Mouse (Mus musculus) ES-E14 (cell line): Measurements from ENCODE around the gene Gm14569. TPM values are rescaled to one million over a fixed set of nuclear protein-coding genes. Genes with fewer than 3 reads are reported as not detected.

ENCODE experiments used
- DNase-seq: peaks from one replicate; pipeline ENCODE4 v3.0.0-alpha.2; 2013; ENCODE audit warnings: low read depth, low spot score
- H3K27ac ChIP-seq: 2 replicates; pipeline ENCODE4 v1.5.1; 2012; ENCODE audit warnings: low read depth, mild to moderate bottlenecking, low read length, moderate library complexity, mixed read lengths; ENCODE audit not compliant: poor library complexity, insufficient read depth, severe bottlenecking
- H3K36me3 ChIP-seq: 2 replicates; pipeline ENCODE4 v1.6.1; 2012; ENCODE audit warnings: mild to moderate bottlenecking, low read length, moderate library complexity, mixed read lengths; ENCODE audit not compliant: control insufficient read depth, poor library complexity, insufficient read depth, severe bottlenecking
- H3K4me1 ChIP-seq, 2 experiments: fragments of 150-350 bp in 1 of 2; sonication (generic) in 1 of 2; 2 replicates each; pipeline ENCODE4 v1.6.1; 2012; ENCODE audit warnings: low read length in 2 of 2, mild to moderate bottlenecking in 1 of 2, mixed read lengths in 1 of 2; ENCODE audit not compliant: control insufficient read depth in 2 of 2, insufficient read depth in 2 of 2, poor library complexity in 1 of 2
- H3K4me3 ChIP-seq, 2 experiments: fragments of 150-350 bp in 1 of 2; sonication (generic) in 1 of 2; 2 replicates each; pipeline ENCODE4 v1.5.1; 2012; ENCODE audit warnings: low read length in 2 of 2, low read depth in 1 of 2, mild to moderate bottlenecking in 1 of 2, mixed read lengths in 1 of 2; ENCODE audit not compliant: insufficient read depth in 1 of 2, poor library complexity in 1 of 2, severe bottlenecking in 1 of 2
- H3K9ac ChIP-seq: 2 replicates; pipeline ENCODE4 v1.6.1; 2012; ENCODE audit warnings: low read depth, mild to moderate bottlenecking, low read length, mixed read lengths; ENCODE audit not compliant: poor library complexity, insufficient read depth, severe bottlenecking
- H3K9me3 ChIP-seq: fragments of 150-350 bp; sonication (generic); 2 replicates; pipeline ENCODE4 v1.6.1; 2012; ENCODE audit warnings: low read depth, mild to moderate bottlenecking, low read length; ENCODE audit not compliant: control insufficient read depth, insufficient read depth
- CHD2 ChIP-seq: IDR thresholded peaks from 2 replicates; pipeline ENCODE4 v1.6.1; 2014; ENCODE audit warnings: mild to moderate bottlenecking, low read depth, low read length, inconsistent platforms
- HCFC1 ChIP-seq: IDR thresholded peaks from 2 replicates; pipeline ENCODE4 v1.6.1; 2012; ENCODE audit warnings: low read length, inconsistent platforms, borderline replicate concordance; ENCODE audit not compliant: insufficient read depth
- MAFK ChIP-seq: IDR thresholded peaks from 2 replicates; pipeline ENCODE4 v1.6.1; 2014; ENCODE audit warnings: mild to moderate bottlenecking, low read depth, low read length, inconsistent platforms; ENCODE audit not compliant: insufficient read depth
- ZC3H11A ChIP-seq: IDR thresholded peaks from 2 replicates; pipeline ENCODE4 v1.6.1; 2012; ENCODE audit warnings: low read depth, mild to moderate bottlenecking, inconsistent platforms, low read length, borderline replicate concordance
- ZNF384 ChIP-seq: IDR thresholded peaks from 2 replicates; pipeline ENCODE4 v1.6.1; 2012; ENCODE audit warnings: low read depth, low read length, inconsistent platforms
- in situ Hi-C, 2 experiments: fragments of 600-800 bp; cut with MboI; formaldehyde crosslinking; loops; one replicate each; pipeline ENCODE4 v1.15.1; 2025; ENCODE audit warnings: low sequenced_read_pairs in 2 of 2, inconsistent platforms in 1 of 2; ENCODE audit not compliant: unreplicated experiment in 2 of 2
- total RNA-seq: library from RNA; depleted of rRNA; stranded (reverse); fragments of 300-350 nt; gene quantifications from 2 replicates; pipeline ENCODE4 v1.2.3, GENCODE M21; 2012; rRNA removed

Gm14569 gene
- total RNA-seq, 1 experiment, result 2.5 TPM

GRCm38 (mm10) chrX:36390503-36390902 lies 101.1 kb downstream of the Gm14569 start:
- no peak for TF ChIP-seq CHD2
- no peak for TF ChIP-seq ZNF384
- TF ChIP-seq ZC3H11A, result no peak
- TF ChIP-seq HCFC1, result no peak
- TF ChIP-seq MAFK, result no peak
- H3K9me3 ChIP-seq, result no peaks in the 10 kb centered on the region
- no peak overlapping the region for H3K27ac ChIP-seq
- H3K4me3 ChIP-seq, result no peak overlapping the region
- H3K4me1 ChIP-seq, result no peaks in the 10 kb centered on the region
- in situ Hi-C loops, result loop anchor here in 1 of 2 experiments (25.0 kb wide), 1 partner anchor 153 kb away; no protein-coding TSS in a partner anchor
- no peak for DNase-seq
- H3K9ac ChIP-seq, result no peak overlapping the region
- H3K36me3 ChIP-seq, result no peaks in the 10 kb centered on the region

- in situ Hi-C loops, result loop anchor here in 1 of 2 experiments (25.0 kb wide), 1 partner anchor 153 kb away; no protein-coding TSS in a partner anchor
- no peaks in the 10 kb centered on the region for H3K4me1 ChIP-seq
Measured at GRCm38 (mm10) chrX:36389971-36390370, 101.7 kb downstream of the Gm14569 start.

GRCm38 (mm10) chrX:36385340-36385739 lies 106.3 kb downstream of the Gm14569 start:
- TF ChIP-seq ZC3H11A (no peak), HCFC1 (no peak), ZNF384 (no peak), MAFK (no peak), CHD2 (no peak)
- Histone ChIP-seq H3K27ac (no peak overlapping the region), H3K4me3 (no peak overlapping the region), H3K36me3 (no peaks in the 10 kb centered on the region), H3K4me1 (no peaks in the 10 kb centered on the region), H3K9me3 (no peaks in the 10 kb centered on the region), H3K9ac (no peak overlapping the region)
- in situ Hi-C loops, result loop anchor here in 1 of 2 experiments (25.0 kb wide), 1 partner anchor 148 kb away; no protein-coding TSS in a partner anchor
- DNase-seq, result no peak

More at GRCm38 (mm10) chrX:36389971-36390370, 101.7 kb downstream of the Gm14569 start:
- TF ChIP-seq CHD2 (no peak), ZC3H11A (no peak), MAFK (no peak), ZNF384 (no peak), HCFC1 (no peak)
- DNase-seq, result no peak
- Histone ChIP-seq H3K27ac (no peak overlapping the region), H3K9me3 (no peaks in the 10 kb centered on the region), H3K9ac (no peak overlapping the region), H3K4me3 (no peak overlapping the region), H3K36me3 (no peaks in the 10 kb centered on the region)

Other genes with a start within 250 kb of the Gm14569 start
- 5.3 and 7.0 TPM in 2 replicates for gene Lonrf3, start 163.5 kb downstream of the Gm14569 start, total RNA-seq
- not detected in 2 replicates for gene Gm6268, start 90.5 kb downstream of the Gm14569 start, total RNA-seq
- 195 and 225 TPM in 2 replicates for gene Pgrmc1, start 106.4 kb upstream of the Gm14569 start, total RNA-seq
- 3.5 and 4.0 TPM in 2 replicates for gene Akap17b, start 153.6 kb upstream of the Gm14569 start, total RNA-seq